Mouse (Mus musculus) liver, embryonic 14.5 days (tissue): ENCODE results near the gene Kcnh2.

Experiments
- CTCF ChIP-seq: IDR thresholded peaks from 2 replicates; pipeline ENCODE4 v1.5.1; 2016; ENCODE audit warnings: antibody characterized with exemption, low read depth, control low read depth
- EP300 ChIP-seq: IDR thresholded peaks from 2 replicates; pipeline ENCODE4 v1.6.1; 2016; ENCODE audit warnings: antibody characterized with exemption, low read depth

DNA sequence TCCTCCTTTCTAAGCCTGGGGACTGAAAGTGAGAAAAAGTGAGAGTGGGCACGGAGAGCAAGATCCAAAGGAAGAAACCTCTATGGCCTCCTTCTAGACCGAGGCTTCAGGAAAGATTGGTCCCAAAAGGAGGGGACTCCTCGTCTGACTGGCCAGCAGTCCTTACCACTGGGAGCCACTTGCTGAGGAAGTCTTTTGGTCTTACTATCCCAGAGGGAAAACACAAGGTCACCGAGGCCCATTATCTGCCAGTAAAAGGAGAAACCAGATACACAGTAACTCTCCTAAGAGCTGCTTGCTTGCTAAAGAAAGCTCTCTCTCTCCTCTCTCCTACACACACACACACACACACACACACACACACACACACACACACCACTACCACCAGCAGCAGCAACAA lies 1.9 kb upstream of the Kcnh2 start:
- TF ChIP-seq CTCF (no peak), EP300 (no peak)
